In genomic region chr19:30153729-30154128, GRCm38 (mm10) we compare ENCODE assay signal across 19 mouse cellular contexts. TPM values are rescaled to one million over a fixed set of nuclear protein-coding genes. Genes with fewer than 3 reads are reported as not detected.
A peak's percentile ranks its signal among the peaks of the same experiment; 100 is the strongest.
DNase-seq lines count a peak whose midpoint lies in the region; ATAC-seq and TF ChIP-seq lines count a peak whose summit lies in the region.
"Had no signal": no experiment of that assay in that cellular context is flagged by ENCODE, and none has a peak within 500 bp of the region (broad histone marks: within the 10 kb centered on the region; RNA-seq: fewer than 3 reads in every experiment).

No protein-coding gene starts in this region.

- no peak overlapping the region for H3K4me2 ChIP-seq in forebrain, postnatal 0 days (ENCODE audit: low read depth)
- H3K4me2 ChIP-seq: heart, embryonic 13.5 days; liver, embryonic 13.5 days; neural tube, embryonic 13.5 days had no signal

- WGBS in forebrain, postnatal 0 days, result 10% methylated on average over 3 of the region's 3 CpGs

- H3K4me3 ChIP-seq in forebrain, postnatal 0 days (ENCODE audit: low read depth, low read length), result no peak overlapping the region
- H3K4me3 ChIP-seq: heart, embryonic 13.5 days; liver, embryonic 13.5 days; megakaryocyte, embryonic 14.5 days; neural tube, embryonic 13.5 days had no signal

- no peaks in the 10 kb centered on the region for H3K36me3 ChIP-seq in forebrain, postnatal 0 days (ENCODE audit: insufficient read depth)
- H3K36me3 ChIP-seq: heart, embryonic 13.5 days; liver, embryonic 13.5 days; neural tube, embryonic 13.5 days had no signal

- ATAC-seq in forebrain, postnatal 0 days, result peak; percentile 39; the same call in 1 of the 2 replicates

- peak; percentile 21 to 30 for DNase-seq in cerebellum, adult 18-20 months
- no peak for DNase-seq in cerebellum, adult 11 months
- DNase-seq in embryo, embryonic 10.5 days (ENCODE audit: low spot score), result peak; percentile 68
- DNase-seq in forebrain, postnatal 0 days, result peak; percentile 3
- peak; percentile 64 for DNase-seq in mesoderm, embryonic 11.5 days (ENCODE audit: low read depth, low spot score)
- no peak for DNase-seq in spleen, postnatal 14 days (ENCODE audit: low spot score in 2 of 2)
- no peak for DNase-seq in layer of hippocampus, postnatal 25 days (ENCODE audit: extremely low spot score in 1 of 2, low spot score in 1 of 2)
- no peak for DNase-seq in spleen, adult 18-20 months
- DNase-seq: adrenal gland, postnatal 25 days; heart, postnatal 4 days; kidney, adult 8-10 months; kidney, postnatal 36 days; liver, embryonic 13.5 days; thymus, postnatal 36 days had no signal

- no peaks in the 10 kb centered on the region for H3K27me3 ChIP-seq in forebrain, postnatal 0 days (ENCODE audit: insufficient read depth, low read length)
- H3K27me3 ChIP-seq: heart, embryonic 13.5 days; liver, embryonic 13.5 days; neural tube, embryonic 13.5 days had no signal

- no peaks in the 10 kb centered on the region for H3K4me1 ChIP-seq in forebrain, postnatal 0 days (ENCODE audit: insufficient read depth)
- H3K4me1 ChIP-seq: megakaryocyte, embryonic 14.5 days had no signal

- no peak overlapping the region for H3K9ac ChIP-seq in forebrain, postnatal 0 days
- H3K9ac ChIP-seq: heart, embryonic 13.5 days; liver, embryonic 13.5 days; neural tube, embryonic 13.5 days had no signal

- TF ChIP-seq CTCF in forebrain, postnatal 0 days (IDR thresholded peaks at IDR 0.05; ENCODE audit: low read depth), result no peak

- H3K27ac ChIP-seq in forebrain, postnatal 0 days (ENCODE audit: low read depth, low read length), result no peak overlapping the region
- H3K27ac ChIP-seq: heart, embryonic 13.5 days; liver, embryonic 13.5 days; neural tube, embryonic 13.5 days; stomach, postnatal 0 days had no signal

- no peaks in the 10 kb centered on the region for H3K9me3 ChIP-seq in forebrain, postnatal 0 days (ENCODE audit: low read length)
- H3K9me3 ChIP-seq: heart, embryonic 13.5 days; liver, embryonic 13.5 days; megakaryocyte, embryonic 14.5 days; neural tube, embryonic 13.5 days had no signal

RNA-seq across cellular contexts. Expression of gene Gldc, which starts 21.5 kb away (rescaled TPM):
- total RNA-seq in forebrain, postnatal 0 days (2014; rRNA removed), result 10.5 and 12.7 TPM in 2 replicates
- polyA plus RNA-seq in forebrain, postnatal 0 days (2015; fragmentation: Nextera tagmentation; extraction: Ambion mirVana), result 6.0 and 8.2 TPM in 2 replicates
- total RNA-seq in layer of hippocampus, postnatal 25 days (2021), result 10 to 100 TPM; 32.6 to 33.0 TPM
- polyA plus RNA-seq: spleen, adult 2 months had no signal

Comparison
In these comparisons a context has a peak if more than half of its experiments do, and no peak if none do; other contexts are left out.
1. DNase-seq: peak in cerebellum, adult 18-20 months (2 of 2), embryo, embryonic 10.5 days (single experiment), forebrain, postnatal 0 days (single experiment) and mesoderm, embryonic 11.5 days (single experiment); none in cerebellum, adult 11 months (single experiment), spleen, postnatal 14 days (0 of 2), layer of hippocampus, postnatal 25 days (0 of 2) and spleen, adult 18-20 months (0 of 2).